Mouse (Mus musculus): Measurements from ENCODE around the gene Olfr726. TPM values are rescaled to one million over a fixed set of nuclear protein-coding genes. Genes with fewer than 3 reads are reported as not detected.

Olfr726 gene
- total RNA-seq (2021) = not detected

GRCm38 (mm10) chr14:50090853-50091252, at the start of gene Olfr726:
Olfr726 (minus strand) TSS chr14:50090953.
- no peak for DNase-seq

DNA sequence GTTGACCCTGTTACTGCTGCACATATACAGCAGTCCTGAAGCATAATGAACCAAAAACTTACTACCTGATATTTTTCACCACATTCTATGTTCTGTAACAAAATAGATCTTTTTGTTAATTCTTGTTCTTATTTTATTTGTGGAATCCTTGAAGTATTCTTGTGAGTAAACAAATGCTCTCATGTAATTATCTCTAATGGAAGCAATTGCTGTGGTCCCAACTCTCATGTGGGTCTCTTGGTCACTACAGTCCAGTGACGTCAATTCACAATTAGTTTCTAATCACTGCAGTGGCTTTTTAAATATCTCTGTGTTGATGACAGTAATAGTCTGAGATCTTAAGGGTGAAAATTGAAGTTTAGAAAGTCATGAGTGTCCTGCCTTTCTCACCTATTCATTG, 32.1 kb upstream of the Olfr726 start, which contains the start of gene Olfr727:
Gene Olfr727, plus strand, starts transcription at position 301 of the 400 bp plus-strand sequence.
- DNase-seq = no peak

DNA sequence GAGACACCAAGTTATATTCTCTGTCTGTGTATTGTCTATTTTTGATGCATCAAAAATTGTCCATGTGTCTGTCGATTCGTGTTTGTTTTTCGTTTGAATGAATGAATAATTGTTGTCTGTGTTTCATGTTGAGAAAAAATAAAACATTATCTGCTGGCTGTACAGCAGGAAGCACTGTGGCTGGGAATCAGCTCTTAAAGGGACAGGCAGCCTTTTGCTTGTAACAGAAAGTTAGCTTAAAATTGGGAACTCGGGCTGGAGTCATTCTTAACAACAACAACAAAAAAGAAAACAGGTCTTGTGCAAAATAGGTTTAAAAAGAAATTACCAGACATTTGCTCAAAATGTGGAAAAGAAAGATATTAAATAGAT, 28.0 kb downstream of the Olfr726 start:
- DNase-seq = no peak

GRCm38 (mm10) chr14:50061955-50062732, 28.6 kb downstream of the Olfr726 start:
- DNase-seq = peak; percentile 69

DNA sequence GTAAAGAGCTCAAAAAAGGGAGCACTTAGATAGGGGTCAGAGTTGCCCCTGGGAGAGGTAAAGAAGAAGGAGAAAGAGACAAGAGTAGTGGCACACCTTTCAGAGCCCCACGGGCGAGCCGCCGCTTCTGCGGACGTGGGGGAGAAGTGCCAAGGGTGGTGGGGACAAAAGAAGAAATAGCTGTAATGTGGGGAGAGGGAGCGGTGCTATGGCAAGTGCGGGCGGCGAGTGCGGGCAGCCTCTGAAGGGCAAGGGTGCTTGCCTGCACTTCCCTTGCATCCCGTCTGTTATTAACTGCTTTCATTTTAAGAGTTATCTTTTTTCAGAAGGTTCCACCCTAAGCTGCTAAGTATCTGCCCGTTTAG, 29.2 kb downstream of the Olfr726 start:
- no peak for DNase-seq

- no peak for DNase-seq
These were observed 29.6 kb downstream of the Olfr726 start for GRCm38 (mm10) chr14:50061179-50061578.

GRCm38 (mm10) chr14:50040275-50040674, 50.5 kb downstream of the Olfr726 start, which contains the start of gene Olfr725:
Olfr725 (minus strand) TSS chr14:50040375.
- no peak for DNase-seq

Other genes with a start within 250 kb of the Olfr726 start
- gene Olfr722, start 189.0 kb downstream of the Olfr726 start, total RNA-seq (2021) = not detected
- not detected for gene Olfr723, start 159.2 kb downstream of the Olfr726 start, total RNA-seq (2021)
- not detected for gene Olfr724, start 127.7 kb downstream of the Olfr726 start, total RNA-seq (2021)
- not detected for gene Olfr725, start 50.6 kb downstream of the Olfr726 start, total RNA-seq (2021)
- gene Olfr727, start 32.2 kb upstream of the Olfr726 start, total RNA-seq (2021) = not detected
- gene Olfr728, start 51.7 kb upstream of the Olfr726 start, total RNA-seq (2021) = not detected
- gene Olfr729, start 62.0 kb upstream of the Olfr726 start, total RNA-seq (2021) = not detected
- gene Olfr730, start 97.2 kb upstream of the Olfr726 start, total RNA-seq (2021) = not detected
- gene Olfr731, start 150.9 kb upstream of the Olfr726 start, total RNA-seq (2021) = not detected
- not detected for gene Olfr732, start 193.3 kb upstream of the Olfr726 start, total RNA-seq (2021)
- gene Olfr733, start 210.6 kb upstream of the Olfr726 start, total RNA-seq (2021) = not detected
- not detected for gene Olfr734, start 235.8 kb upstream of the Olfr726 start, total RNA-seq (2021)

Measured in heart, postnatal 4 days (tissue).